Mouse (Mus musculus): ENCODE data around the gene Elovl6.

Gene Elovl6

GRCm38 (mm10) chr3:129540882-129541281, 8.7 kb downstream of the Elovl6 start:
- no peak for ATAC-seq (ENCODE audit: insufficient number of reproducible peaks, low FRiP score, low TSS enrichment)

- ATAC-seq (ENCODE audit: insufficient number of reproducible peaks, low FRiP score, low TSS enrichment) = no peak
Measured at GRCm38 (mm10) chr3:129541456-129541855, 9.3 kb downstream of the Elovl6 start.

GRCm38 (mm10) chr3:129543376-129543775, 11.2 kb downstream of the Elovl6 start:
- ATAC-seq (ENCODE audit: insufficient number of reproducible peaks, low FRiP score, low TSS enrichment) = no peak

GRCm38 (mm10) chr3:129544217-129544616, 12.1 kb downstream of the Elovl6 start:
- ATAC-seq (ENCODE audit: insufficient number of reproducible peaks, low FRiP score, low TSS enrichment) = no peak

- ATAC-seq (ENCODE audit: insufficient number of reproducible peaks, low FRiP score, low TSS enrichment) = no peak
Measured at GRCm38 (mm10) chr3:129545228-129545627, 13.1 kb downstream of the Elovl6 start.

GRCm38 (mm10) chr3:129545801-129546200, 13.6 kb downstream of the Elovl6 start:
- ATAC-seq (ENCODE audit: insufficient number of reproducible peaks, low FRiP score, low TSS enrichment) = 0 out of 2 replicates have a peak, but pooled peaks have one; percentile 34

- ATAC-seq (ENCODE audit: insufficient number of reproducible peaks, low FRiP score, low TSS enrichment) = no peak
Measured at GRCm38 (mm10) chr3:129547837-129548435, 15.8 kb downstream of the Elovl6 start.

GRCm38 (mm10) chr3:129548760-129549159, 16.6 kb downstream of the Elovl6 start:
- no peak for ATAC-seq (ENCODE audit: insufficient number of reproducible peaks, low FRiP score, low TSS enrichment)

- ATAC-seq (ENCODE audit: insufficient number of reproducible peaks, low FRiP score, low TSS enrichment) = no peak
Measured at GRCm38 (mm10) chr3:129549546-129549945, 17.4 kb downstream of the Elovl6 start.

GRCm38 (mm10) chr3:129551581-129552290, 19.6 kb downstream of the Elovl6 start:
- ATAC-seq (ENCODE audit: insufficient number of reproducible peaks, low FRiP score, low TSS enrichment) = no peak

- ATAC-seq (ENCODE audit: insufficient number of reproducible peaks, low FRiP score, low TSS enrichment) = no peak
Measured at GRCm38 (mm10) chr3:129552370-129552769, 20.2 kb downstream of the Elovl6 start.

- no peak for ATAC-seq (ENCODE audit: insufficient number of reproducible peaks, low FRiP score, low TSS enrichment)
Measured at GRCm38 (mm10) chr3:129553173-129553572, 21.0 kb downstream of the Elovl6 start.

GRCm38 (mm10) chr3:129553661-129554060, 21.5 kb downstream of the Elovl6 start:
- no peak for ATAC-seq (ENCODE audit: insufficient number of reproducible peaks, low FRiP score, low TSS enrichment)

GRCm38 (mm10) chr3:129554436-129554835, 22.3 kb downstream of the Elovl6 start:
- peak; percentile 42; the same call in 1 of the 2 replicates for ATAC-seq (ENCODE audit: insufficient number of reproducible peaks, low FRiP score, low TSS enrichment)

GRCm38 (mm10) chr3:129557048-129557447, 24.9 kb downstream of the Elovl6 start:
- no peak for ATAC-seq (ENCODE audit: insufficient number of reproducible peaks, low FRiP score, low TSS enrichment)

- no peak for ATAC-seq (ENCODE audit: insufficient number of reproducible peaks, low FRiP score, low TSS enrichment)
Measured at GRCm38 (mm10) chr3:129557566-129557965, 25.4 kb downstream of the Elovl6 start.

- no peak for ATAC-seq (ENCODE audit: insufficient number of reproducible peaks, low FRiP score, low TSS enrichment)
Measured at GRCm38 (mm10) chr3:129558016-129558955, 26.1 kb downstream of the Elovl6 start.

GRCm38 (mm10) chr3:129560068-129560467, 27.9 kb downstream of the Elovl6 start:
- no peak for ATAC-seq (ENCODE audit: insufficient number of reproducible peaks, low FRiP score, low TSS enrichment)

- no peak for ATAC-seq (ENCODE audit: insufficient number of reproducible peaks, low FRiP score, low TSS enrichment)
Measured at GRCm38 (mm10) chr3:129561011-129561410, 28.9 kb downstream of the Elovl6 start.

- ATAC-seq (ENCODE audit: insufficient number of reproducible peaks, low FRiP score, low TSS enrichment) = no peak
Measured at GRCm38 (mm10) chr3:129561853-129562252, 29.7 kb downstream of the Elovl6 start.

GRCm38 (mm10) chr3:129562411-129562810, 30.3 kb downstream of the Elovl6 start:
- ATAC-seq (ENCODE audit: insufficient number of reproducible peaks, low FRiP score, low TSS enrichment) = no peak

Measured in cerebellum, adult (tissue).